Mouse (Mus musculus) v-Abl transformed pro-B cells (cell line): ENCODE results near the gene Rasgef1b.

Source experiments
- in situ Hi-C, 2 experiments: fragments of 400-800 bp; cut with MboI; formaldehyde crosslinking; loops; one replicate each; pipeline ENCODE4 v1.15.1; 2025; ENCODE audit not compliant: unreplicated experiment in 2 of 2

Gene Rasgef1b

DNA sequence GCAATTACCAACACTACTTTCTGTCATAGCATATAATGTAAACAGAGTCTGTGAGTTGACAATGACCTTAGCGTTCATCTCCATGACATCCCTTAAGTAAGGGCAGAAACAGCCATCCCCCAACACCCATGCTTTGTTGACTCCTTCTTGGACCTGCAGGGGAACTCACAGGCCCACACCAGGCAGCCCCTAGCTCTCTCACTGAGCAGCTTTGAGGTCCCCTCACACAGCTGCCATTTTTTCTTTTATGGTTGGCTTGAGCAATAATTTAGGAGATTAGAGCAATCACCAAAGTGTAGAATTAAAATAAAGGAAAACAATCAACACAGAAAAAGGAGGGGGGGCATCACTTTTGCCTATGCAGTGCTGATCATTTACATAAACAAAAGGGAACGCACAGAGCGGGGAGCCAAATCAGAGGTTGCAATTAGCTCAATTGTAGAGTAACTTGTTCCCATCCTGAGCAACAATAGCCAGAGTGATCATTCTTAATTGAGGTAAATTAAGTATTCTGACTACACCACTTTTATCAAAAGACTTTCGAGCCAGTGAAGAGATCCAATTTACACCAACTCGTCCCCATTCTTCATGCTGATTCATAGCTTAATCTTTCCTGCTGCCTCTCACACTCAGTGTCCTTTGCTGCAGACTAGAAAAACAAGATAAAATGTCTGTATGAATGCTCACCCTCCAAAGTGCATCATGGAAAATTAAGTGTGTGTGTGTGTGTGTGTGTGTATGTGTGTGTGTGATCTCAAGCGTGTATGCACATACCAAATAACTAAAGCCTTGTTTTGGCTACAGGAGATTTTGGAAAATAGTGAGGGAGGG is 184.0 kb downstream of the Rasgef1b start:
- in situ Hi-C loops: no loop called here

DNA sequence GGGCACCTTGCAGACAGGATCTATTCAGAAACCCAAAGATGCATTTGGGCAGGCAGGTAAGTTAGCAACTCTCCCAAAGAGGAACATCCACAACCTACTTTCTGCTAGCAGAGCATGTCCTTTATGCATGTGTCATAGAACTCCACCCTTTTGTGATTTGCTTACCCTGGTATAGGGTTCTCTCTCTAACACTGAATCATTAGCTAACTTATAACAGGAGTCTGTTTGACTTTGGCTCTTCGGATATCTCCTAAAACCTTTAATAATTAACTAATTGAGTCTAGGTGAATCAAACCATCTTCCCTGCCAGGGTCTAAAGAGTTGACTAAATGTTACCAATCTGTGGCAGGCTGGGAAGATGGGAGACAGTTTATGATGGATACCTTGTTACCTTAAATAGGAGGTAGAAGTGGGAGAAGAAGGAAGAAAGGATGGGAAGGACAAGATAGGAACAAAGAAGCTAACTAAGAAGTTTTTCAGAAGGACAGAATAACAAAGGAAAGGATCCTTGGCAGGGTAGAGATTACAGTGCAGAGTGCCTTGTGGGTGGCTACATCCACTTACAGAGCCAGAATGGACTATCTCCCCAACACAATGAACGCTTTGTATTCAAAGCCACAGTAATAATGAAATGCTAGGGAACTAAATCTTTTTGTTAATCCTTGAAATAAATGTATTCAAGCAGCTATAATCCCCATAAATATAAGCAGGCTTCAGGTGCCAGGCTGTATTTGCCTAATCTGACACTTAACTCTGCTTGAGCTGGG is 186.7 kb downstream of the Rasgef1b start:
- in situ Hi-C loops: no loop called here

DNA sequence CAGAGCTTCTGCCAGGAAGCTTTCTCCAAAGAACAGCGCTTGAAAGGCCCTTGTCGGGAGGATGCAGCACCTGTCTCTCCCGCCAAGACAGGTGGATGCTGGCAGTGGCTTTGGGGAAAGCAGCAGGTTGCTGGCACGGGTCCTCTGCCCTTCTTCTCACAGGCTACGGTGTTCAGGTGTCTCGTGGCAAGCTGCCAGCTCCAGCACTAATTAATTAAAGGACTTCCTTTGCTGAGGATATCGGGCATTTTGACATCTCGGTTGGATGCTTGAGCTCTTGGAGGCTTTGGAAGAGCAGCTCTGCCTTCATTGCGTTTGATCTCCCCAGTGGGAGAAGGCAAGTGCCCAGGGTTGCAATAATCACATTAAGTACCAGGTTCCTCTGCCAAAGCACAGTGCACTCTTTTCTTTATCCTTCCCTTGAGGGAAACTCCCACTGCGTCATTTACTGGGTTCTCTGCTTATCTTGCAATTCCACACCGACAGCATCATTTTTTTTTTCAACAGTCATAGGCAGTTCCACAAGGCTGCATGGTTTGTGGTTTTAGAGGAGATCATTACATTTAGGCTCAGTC is 187.5 kb downstream of the Rasgef1b start:
- in situ Hi-C loops: no loop called here

DNA sequence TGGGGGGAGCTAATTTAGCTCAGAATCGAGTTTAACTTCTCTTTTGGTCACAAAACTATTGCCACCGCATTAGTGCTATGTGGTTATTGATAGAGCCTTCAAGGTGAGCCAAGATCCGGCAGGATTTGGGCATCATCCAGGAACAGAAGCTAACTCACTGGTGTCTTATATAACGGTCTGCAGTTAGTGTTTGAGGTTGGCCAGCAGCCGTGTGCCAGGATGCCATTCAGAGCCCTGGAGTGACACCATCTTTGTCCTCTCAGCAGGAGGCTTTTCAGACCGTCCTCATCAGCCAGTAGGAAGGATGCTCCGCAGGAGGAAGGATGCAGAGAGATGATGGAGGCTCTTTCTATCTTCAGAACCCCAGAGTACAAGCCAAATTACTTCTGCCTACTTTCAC is 195.4 kb downstream of the Rasgef1b start:
- in situ Hi-C loops: no loop called here

DNA sequence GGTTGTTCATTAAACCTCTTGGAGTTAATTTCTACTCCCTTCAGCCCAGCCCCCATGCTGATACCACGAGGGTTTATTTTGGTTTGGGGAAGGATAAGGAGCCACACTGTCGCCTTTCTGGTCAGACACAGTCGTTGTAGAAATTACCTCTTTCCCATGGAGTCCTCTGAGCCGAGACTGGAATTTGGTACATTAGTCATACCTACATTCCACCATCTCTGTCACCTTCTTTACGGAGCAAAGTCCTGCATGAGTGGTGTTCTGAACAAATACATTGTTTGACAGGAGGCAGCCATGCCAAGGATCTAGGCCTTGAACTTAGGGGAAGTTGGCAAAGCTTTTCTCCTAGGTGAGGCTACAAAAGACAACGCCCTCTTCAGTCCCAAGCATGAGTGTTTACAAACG is 202.1 kb downstream of the Rasgef1b start:
- in situ Hi-C loops: no loop called here

DNA sequence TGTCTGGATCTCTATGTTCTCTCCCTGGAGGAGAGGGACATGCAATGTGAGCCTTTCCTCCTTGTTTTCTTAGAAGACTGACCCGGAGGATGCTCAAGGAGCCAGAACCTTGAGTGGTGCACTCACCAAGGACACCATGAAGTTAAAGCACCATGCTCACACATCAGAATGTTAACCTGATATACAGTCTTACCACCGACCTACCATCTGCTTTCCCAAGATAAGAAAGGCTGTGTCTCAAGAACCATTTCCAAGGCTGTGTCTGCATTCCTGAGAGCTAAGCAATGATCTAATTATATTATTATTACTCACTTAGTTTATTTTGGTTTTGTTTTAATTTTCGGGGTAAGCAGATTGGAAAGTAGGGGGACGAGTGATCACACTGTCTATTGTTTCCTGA is 203.2 kb downstream of the Rasgef1b start:
- in situ Hi-C loops: no loop called here

DNA sequence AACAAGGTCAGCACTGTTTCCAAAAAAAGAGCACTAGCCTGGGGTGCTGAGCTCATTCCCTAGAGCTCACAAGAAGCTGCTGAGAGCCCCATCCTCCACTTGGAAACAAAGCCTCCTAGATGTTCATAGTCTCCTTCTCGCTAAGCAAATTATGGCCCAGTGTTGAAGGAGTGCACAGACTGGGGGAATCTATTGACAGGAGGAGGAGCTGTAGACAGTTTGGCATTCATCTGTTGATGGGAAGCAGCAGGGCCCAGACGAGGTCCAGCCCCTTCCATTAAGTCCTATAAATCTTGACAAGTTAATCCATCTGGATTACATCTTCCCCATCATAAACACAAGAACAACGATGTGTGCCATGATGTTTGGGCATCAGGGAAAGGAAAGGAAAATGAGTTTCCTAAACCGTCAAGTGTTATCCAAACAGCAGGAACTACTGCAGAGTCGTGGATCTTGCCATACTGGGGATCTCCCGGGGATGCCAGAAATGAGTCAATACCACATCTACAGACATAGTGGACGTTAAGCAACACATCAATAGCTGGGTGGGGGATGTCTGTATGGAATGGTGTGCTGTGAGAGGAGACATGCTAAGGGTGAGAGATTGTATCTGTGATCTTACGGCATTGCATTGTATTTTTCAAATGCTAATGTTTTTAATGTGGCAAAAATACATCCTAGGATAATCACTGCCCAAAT is 206.1 kb downstream of the Rasgef1b start:
- in situ Hi-C loops: no loop called here

DNA sequence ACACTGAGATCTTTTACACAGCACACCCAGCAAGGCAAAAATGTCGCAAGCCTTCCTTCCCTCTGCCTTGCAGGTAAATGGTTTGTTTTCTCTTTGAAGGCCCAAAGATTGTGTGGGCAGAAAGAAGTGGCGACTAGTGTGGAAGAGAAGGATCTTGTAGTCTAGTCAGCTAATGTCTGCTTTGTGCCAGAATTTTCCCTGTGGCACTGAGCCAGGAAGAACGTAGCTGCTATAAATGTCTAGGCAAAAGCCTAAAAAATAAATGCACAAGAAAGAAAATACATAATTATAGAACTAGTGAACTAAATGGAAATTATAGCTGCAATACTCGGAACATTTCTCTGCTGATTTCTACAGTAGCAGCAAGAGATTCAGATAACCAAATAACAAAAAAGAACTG is 207.5 kb downstream of the Rasgef1b start:
- in situ Hi-C loops: no loop called here

DNA sequence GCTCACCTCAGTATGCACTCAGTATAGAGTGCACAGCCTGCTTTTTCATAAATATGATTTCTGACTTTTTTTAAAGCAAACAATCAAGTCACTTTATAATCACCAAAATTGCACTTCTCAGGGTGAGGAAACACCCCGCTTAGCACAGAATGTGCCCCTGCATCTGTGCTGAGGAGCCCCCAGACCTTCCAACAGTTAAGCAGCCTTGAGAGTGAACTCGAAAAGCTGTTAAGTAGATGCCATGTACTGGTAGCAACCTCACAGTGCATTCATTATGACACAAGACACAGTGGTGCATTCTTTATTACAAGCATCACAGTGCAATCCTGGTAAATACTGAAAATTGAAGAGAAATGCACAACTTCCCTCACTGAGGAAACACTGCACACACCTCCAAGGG is 209.3 kb downstream of the Rasgef1b start:
- in situ Hi-C loops: no loop called here

DNA sequence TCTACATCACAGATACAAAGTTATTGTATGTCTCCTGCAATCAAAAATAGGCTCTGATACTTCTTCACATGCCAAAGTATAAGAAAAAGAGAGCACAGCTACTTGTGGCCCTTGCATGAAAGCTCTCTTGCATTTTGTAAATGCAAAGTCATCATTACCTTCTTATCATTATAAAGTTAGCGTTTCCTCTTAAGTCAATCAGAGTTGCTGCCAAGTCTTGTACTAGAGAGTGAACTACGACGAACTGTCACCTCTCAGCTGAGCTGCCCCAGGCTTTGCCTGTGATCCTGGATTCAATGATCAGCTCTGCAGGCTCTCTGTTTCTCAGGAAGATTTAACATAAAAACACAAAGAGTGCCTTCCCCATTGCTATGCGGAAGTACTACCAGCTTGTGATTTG is 209.8 kb downstream of the Rasgef1b start:
- in situ Hi-C loops: no loop called here

DNA sequence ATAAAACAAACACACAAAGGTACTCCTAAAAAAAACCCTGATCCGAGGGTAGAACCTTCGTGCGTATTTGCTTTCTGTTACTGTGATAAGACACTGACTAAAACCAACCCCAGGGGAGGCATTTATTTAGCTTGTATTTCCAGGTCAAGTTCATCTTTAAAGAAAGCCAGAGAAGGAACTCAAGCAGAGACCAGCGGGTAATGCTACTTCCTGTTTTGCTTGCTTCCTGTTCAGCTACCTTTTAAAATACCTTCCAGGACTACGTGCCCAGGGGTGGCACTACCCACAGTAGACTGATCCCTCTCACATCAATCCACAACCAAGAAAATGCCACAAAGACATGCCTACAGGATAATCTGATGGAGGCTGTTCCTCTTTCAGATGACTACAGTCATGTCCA is 212.7 kb downstream of the Rasgef1b start:
- in situ Hi-C loops: no loop called here

DNA sequence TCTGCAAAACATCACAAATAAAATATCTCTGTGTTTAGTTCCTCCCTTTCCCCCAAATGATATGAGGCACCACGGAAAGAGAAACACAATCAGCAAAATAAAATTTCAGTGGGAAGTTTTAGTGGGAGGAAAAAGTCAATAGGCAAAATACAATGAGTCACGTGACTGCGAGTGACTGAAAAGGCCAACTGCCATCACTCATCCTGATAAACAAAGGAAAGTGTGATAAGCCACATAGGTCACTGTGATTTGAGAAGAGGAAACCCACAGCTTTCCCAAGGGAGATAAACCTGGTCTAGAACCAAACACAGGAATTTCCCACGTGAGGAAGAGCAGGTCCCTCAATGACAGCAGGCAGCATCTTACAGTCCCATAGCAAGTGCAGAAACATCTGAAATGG is 213.1 kb downstream of the Rasgef1b start:
- in situ Hi-C loops: no loop called here

DNA sequence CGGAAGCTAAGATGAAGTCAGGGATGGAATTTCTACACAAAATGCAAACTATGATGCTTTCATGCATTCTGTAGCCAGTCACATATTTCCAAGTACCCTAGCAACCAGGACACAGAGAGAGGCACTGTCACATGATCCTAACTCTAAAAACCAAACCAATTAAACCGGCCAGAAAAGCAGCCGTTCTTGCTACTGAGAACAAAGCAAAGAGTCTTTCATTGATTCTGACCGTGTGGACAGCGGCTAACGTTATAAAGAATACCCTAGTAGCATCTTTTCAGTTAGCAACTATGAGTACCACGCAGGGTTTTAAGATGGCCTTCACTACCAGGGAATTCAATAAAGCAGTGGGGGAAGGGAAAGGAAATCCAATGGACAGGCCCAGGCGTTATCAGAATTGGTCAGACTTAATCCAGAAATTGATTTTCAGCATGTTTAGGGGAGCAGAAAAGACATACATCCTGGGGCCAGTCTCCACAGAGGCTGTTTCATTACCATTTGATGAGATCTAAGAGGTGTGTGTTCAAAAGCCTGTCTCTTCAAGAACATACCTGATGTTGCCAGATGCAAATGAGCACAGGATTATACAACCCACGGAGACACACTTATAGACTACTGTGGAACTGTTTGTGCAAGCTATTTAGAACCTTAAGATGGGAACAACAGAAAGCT is 215.5 kb downstream of the Rasgef1b start:
- in situ Hi-C loops: no loop called here

DNA sequence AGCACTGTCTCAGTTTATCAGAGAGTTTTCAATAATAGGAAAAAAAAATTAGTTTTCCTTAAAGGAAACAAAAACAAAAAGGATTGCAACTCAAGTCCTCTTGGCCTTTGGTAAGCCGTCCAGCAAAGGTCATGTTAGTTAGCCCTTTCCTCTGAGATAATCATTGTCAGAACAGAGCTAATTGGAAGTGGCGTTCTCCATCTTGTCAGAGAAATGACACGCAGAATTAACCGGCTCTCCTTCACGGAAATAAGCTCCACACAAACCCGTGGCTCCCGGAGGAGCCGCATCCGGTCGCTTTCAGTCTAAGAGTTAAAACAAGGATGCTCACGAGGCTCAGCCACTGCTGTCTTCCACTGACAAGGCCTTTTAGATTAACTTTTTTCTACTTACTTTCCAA is 217.8 kb downstream of the Rasgef1b start:
- in situ Hi-C loops: no loop called here

DNA sequence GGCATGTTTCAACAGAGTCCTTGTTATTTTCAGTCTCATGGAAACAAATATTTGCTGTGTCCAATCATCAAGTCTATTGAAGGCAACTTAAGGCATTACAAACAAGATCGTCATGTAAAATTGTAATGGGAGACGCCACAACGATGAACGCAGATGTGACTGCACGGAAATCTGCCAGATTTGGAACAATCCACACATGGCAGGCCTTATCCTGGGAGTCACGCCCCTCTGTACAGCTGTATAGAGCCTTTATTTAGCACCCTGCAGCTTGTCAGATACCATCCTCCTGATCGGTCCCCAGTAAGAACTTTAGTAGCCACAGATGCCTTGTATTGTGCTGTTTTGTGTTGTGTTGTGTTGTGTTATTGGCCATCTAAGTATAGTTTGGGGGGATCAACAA is 222.8 kb downstream of the Rasgef1b start:
- in situ Hi-C loops: no loop called here

DNA sequence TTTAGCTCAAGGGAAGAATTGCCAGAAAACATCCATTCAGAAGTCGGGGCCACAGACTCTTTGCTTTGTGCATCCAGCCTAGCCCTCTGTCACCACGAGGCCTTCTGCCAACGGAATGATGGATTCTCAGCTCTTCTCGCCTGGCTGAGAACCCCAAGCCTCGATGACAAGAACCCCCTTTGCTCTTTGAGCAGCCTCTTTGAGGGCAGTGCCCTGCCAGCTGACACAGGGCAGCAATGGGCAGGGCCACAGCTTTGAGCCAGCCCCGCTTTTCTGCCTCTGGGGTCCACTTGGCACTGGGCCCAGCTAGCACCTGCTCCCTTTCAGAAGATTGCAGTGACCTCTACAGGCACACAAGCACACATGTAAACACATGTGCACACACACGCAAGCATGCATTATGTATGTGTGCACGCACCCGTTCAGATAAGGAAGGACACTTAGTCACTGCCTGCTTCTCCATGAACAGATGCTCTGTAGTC is 224.5 kb downstream of the Rasgef1b start:
- in situ Hi-C loops: no loop called here

DNA sequence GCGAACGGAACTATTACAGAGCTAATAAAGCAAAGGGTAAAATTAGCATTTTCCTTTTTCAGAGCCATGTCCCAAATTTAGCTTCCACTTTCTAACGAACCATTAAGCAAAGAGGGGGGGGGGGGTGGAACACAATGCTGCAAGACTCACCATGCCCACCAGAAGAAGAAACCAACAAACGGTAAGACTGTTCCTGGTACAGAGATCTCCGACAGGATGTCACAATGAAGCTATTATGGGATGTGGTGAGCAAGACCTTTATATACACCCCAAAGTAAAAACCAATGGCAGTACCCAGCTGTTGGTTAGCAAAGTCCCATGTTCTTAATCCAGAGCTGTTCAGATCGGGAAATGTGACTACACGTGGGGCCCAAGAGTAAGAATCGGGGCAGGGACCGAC is 226.2 kb downstream of the Rasgef1b start:
- in situ Hi-C loops: no loop called here

DNA sequence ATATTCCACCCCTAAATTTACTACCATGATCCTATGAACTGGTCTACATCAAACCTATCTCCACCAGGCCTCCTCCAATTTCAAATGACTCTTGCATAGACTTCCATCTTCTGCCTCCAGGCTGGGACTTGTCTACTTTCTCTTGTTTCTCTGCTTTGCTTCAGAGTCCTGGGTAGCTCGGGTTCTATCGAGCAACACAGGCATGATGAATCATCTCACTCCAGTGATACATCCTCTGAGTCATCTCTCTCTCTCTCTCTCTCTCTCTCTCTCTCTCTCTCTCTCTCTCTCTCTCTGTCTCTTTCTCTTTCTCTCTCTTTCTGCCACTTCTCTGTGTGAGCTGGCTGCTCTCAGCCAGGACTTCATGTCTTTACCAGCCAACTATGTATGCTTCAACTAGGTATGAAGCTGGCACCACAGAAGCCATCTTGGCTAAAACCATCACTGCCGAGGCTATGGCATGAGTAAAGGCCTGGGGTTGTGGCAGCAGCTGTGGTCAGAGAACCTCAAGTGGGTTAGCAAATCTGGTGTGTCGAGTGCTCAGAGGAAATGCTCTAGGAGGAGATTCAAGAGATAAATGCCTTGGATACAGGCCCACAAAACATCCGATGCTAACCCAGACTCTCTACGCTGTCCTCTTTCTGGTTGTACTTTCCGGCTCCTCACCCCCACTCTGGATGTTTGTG is 229.3 kb downstream of the Rasgef1b start:
- in situ Hi-C loops: no loop called here

DNA sequence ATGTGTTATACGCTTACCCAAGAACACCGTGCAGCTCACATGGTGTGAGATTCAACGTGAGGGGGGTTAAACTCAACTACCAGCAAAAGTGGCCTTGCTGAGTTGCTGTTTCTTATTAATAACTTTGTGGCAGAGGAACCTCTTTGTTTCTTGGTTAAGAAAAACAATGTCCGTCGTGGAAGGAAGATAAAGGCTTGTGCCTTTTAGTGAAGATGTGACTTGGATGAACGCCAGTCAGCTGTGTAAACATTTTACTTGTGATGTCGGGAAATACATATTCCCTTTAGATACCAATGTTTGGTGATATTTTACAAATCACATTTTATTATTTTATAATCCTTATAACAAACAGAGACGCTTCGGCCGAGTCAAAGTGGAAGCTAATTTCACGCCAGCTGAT is 231.0 kb downstream of the Rasgef1b start:
- in situ Hi-C loops: no loop called here
